Mouse (Mus musculus) embryonic facial prominence, embryonic 13.5 days (tissue): ENCODE data around the gene Rad1. TPM values are rescaled to one million over a fixed set of nuclear protein-coding genes. Genes with fewer than 3 reads are reported as not detected.

Experiments used
- ATAC-seq: fragments of 200-750 bp; cut with Nextera tagmentation; 2 replicates; pipeline ENCODE4 v1.8.0; 2017; ENCODE audit warnings: low read depth; ENCODE audit not compliant: insufficient number of reproducible peaks, insufficient read depth, low FRiP score, low TSS enrichment
- H3K27ac ChIP-seq: fragments of 300-500 bp; sonication (generic); 2 replicates; pipeline ENCODE4 v1.5.1; 2015; ENCODE audit warnings: moderate library complexity, mild to moderate bottlenecking, inconsistent platforms
- H3K27me3 ChIP-seq: fragments of 300-500 bp; sonication (generic); 2 replicates; pipeline ENCODE4 v1.6.1; 2015; ENCODE audit warnings: mild to moderate bottlenecking, inconsistent platforms
- H3K36me3 ChIP-seq: fragments of 300-500 bp; sonication (generic); 2 replicates; pipeline ENCODE4 v1.6.1; 2015; ENCODE audit warnings: mild to moderate bottlenecking, inconsistent platforms
- H3K4me1 ChIP-seq: fragments of 300-500 bp; sonication (generic); 2 replicates; pipeline ENCODE4 v1.6.1; 2015; ENCODE audit warnings: inconsistent platforms
- H3K4me2 ChIP-seq: fragments of 300-500 bp; sonication (generic); 2 replicates; pipeline ENCODE4 v1.6.1; 2015; ENCODE audit warnings: moderate library complexity, mild to moderate bottlenecking, inconsistent platforms
- H3K4me3 ChIP-seq: fragments of 300-500 bp; sonication (generic); 2 replicates; pipeline ENCODE4 v1.5.1; 2015; ENCODE audit warnings: mild to moderate bottlenecking, inconsistent platforms
- H3K9ac ChIP-seq: fragments of 300-500 bp; sonication (generic); 2 replicates; pipeline ENCODE4 v1.6.1; 2015; ENCODE audit warnings: mild to moderate bottlenecking, inconsistent platforms
- H3K9me3 ChIP-seq: fragments of 300-500 bp; sonication (generic); 2 replicates; pipeline ENCODE4 v1.6.1; 2016; ENCODE audit warnings: inconsistent platforms
- WGBS: fragments of 180-500 bp; shearing (Covaris S2); methylation state at CpG from one replicate; pipeline ENCODE4 v1.1.7; 2015; ENCODE audit warnings: mixed read lengths; 5-methylcytosine and 5-hydroxymethylcytosine counted together
- polyA plus RNA-seq: library from polyadenylated mRNA; unstranded; fragments of >200 nt; fragmentation: Nextera tagmentation; extraction: Ambion mirVana; gene quantifications from 2 replicates; pipeline ENCODE4 v1.2.1, GENCODE M21; 2015

Gene Rad1
- polyA plus RNA-seq = 40.3 and 42.7 TPM in 2 replicates

GRCm38 (mm10) chr15:10485484-10486364, at the start of gene Rad1, which contains the start of gene Brix1:
TSS of gene Rad1 (plus strand) at chr15:10486018.
TSS of gene Brix1 (minus strand) at chr15:10485947.
- Histone ChIP-seq H3K4me2 (peak within 1 kb of the TSS; percentile 83), H3K4me1 (peaks cover 27% of the 10 kb centered on the region), H3K9ac (peak within 1 kb of the TSS; percentile 91), H3K36me3 (peaks cover 22% of the 10 kb centered on the region), H3K9me3 (no peaks in the 10 kb centered on the region), H3K4me3 (peak within 1 kb of the TSS; percentile 85), H3K27me3 (no peaks in the 10 kb centered on the region), H3K27ac (peak within 1 kb of the TSS; percentile 73)
- under 1% methylated on average over 58 of the region's 58 CpGs for WGBS
- peak; percentile 98 for ATAC-seq

- H3K9ac ChIP-seq = no peak overlapping the region
- H3K4me2 ChIP-seq = no peak overlapping the region
- WGBS = 84% methylated on average over 1 of the region's 1 CpGs
- H3K4me3 ChIP-seq = no peak overlapping the region
- no peak overlapping the region for H3K27ac ChIP-seq
- no peaks in the 10 kb centered on the region for H3K9me3 ChIP-seq
- no peak for ATAC-seq
- H3K27me3 ChIP-seq = no peaks in the 10 kb centered on the region
- no peaks in the 10 kb centered on the region for H3K4me1 ChIP-seq
- peaks cover 4% of the 10 kb centered on the region; the same call in 1 of the 2 replicates for H3K36me3 ChIP-seq
Measured at GRCm38 (mm10) chr15:10436893-10437292, 48.9 kb upstream of the Rad1 start.

- ATAC-seq = no peak
- Histone ChIP-seq H3K27me3 (no peaks in the 10 kb centered on the region), H3K9ac (no peak overlapping the region), H3K4me3 (no peak overlapping the region), H3K4me2 (no peak overlapping the region), H3K4me1 (no peaks in the 10 kb centered on the region), H3K36me3 (peaks cover 14% of the 10 kb centered on the region), H3K27ac (no peak overlapping the region), H3K9me3 (no peaks in the 10 kb centered on the region)
- WGBS = 71% methylated on average over 6 of the region's 6 CpGs
Measured at GRCm38 (mm10) chr15:10439963-10440362, 45.9 kb upstream of the Rad1 start.

GRCm38 (mm10) chr15:10441493-10441892, 44.3 kb upstream of the Rad1 start:
- 90% methylated on average over 9 of the region's 9 CpGs for WGBS
- Histone ChIP-seq H3K9me3 (no peaks in the 10 kb centered on the region), H3K27ac (no peak overlapping the region), H3K9ac (no peak overlapping the region), H3K4me3 (no peak overlapping the region), H3K4me2 (no peak overlapping the region), H3K36me3 (peaks cover 22% of the 10 kb centered on the region), H3K27me3 (no peaks in the 10 kb centered on the region), H3K4me1 (no peaks in the 10 kb centered on the region)
- no peak for ATAC-seq

GRCm38 (mm10) chr15:10442275-10442674, 43.5 kb upstream of the Rad1 start:
- 80% methylated on average over 1 of the region's 1 CpGs for WGBS
- Histone ChIP-seq H3K9me3 (no peaks in the 10 kb centered on the region), H3K4me1 (no peaks in the 10 kb centered on the region), H3K9ac (no peak overlapping the region), H3K4me3 (no peak overlapping the region), H3K27me3 (no peaks in the 10 kb centered on the region), H3K4me2 (no peak overlapping the region), H3K27ac (no peak overlapping the region), H3K36me3 (peaks cover 26% of the 10 kb centered on the region)
- no peak for ATAC-seq

GRCm38 (mm10) chr15:10447102-10447501, 38.7 kb upstream of the Rad1 start:
- H3K9me3 ChIP-seq = no peaks in the 10 kb centered on the region
- no peak overlapping the region for H3K4me3 ChIP-seq
- peaks cover 47% of the 10 kb centered on the region for H3K36me3 ChIP-seq

GRCm38 (mm10) chr15:10460986-10461385, 24.8 kb upstream of the Rad1 start:
- H3K36me3 ChIP-seq = peaks cover 53% of the 10 kb centered on the region
- H3K27ac ChIP-seq = no peak overlapping the region
- ATAC-seq = no peak
- no peak overlapping the region for H3K4me2 ChIP-seq
- no peaks in the 10 kb centered on the region for H3K4me1 ChIP-seq
- no peaks in the 10 kb centered on the region for H3K9me3 ChIP-seq
- WGBS = 85% methylated on average over 12 of the region's 12 CpGs
- H3K27me3 ChIP-seq = no peaks in the 10 kb centered on the region
- no peak overlapping the region for H3K4me3 ChIP-seq
- H3K9ac ChIP-seq = no peak overlapping the region

More at GRCm38 (mm10) chr15:10447102-10447501, 38.7 kb upstream of the Rad1 start:
- ATAC-seq = no peak
- H3K9ac ChIP-seq = no peak overlapping the region
- WGBS = 91% methylated on average over 3 of the region's 3 CpGs
- no peaks in the 10 kb centered on the region for H3K27me3 ChIP-seq
- H3K4me1 ChIP-seq = no peaks in the 10 kb centered on the region
- H3K27ac ChIP-seq = no peak overlapping the region
- H3K4me2 ChIP-seq = no peak overlapping the region

- ATAC-seq = no peak
- 60% methylated on average over 5 of the region's 5 CpGs for WGBS
- Histone ChIP-seq H3K4me1 (no peaks in the 10 kb centered on the region; the same call in 1 of the 2 replicates), H3K27me3 (no peaks in the 10 kb centered on the region), H3K9ac (no peak overlapping the region), H3K4me2 (no peak overlapping the region), H3K36me3 (peaks cover 34% of the 10 kb centered on the region), H3K4me3 (no peak overlapping the region), H3K9me3 (no peaks in the 10 kb centered on the region), H3K27ac (no peak overlapping the region)
Measured at GRCm38 (mm10) chr15:10463555-10463954, 22.3 kb upstream of the Rad1 start.

GRCm38 (mm10) chr15:10464678-10465077, 21.1 kb upstream of the Rad1 start:
- no peaks in the 10 kb centered on the region for H3K27me3 ChIP-seq
- no peak overlapping the region for H3K4me3 ChIP-seq
- no peak for ATAC-seq
- WGBS = 93% methylated on average over 3 of the region's 3 CpGs
- H3K36me3 ChIP-seq = peaks cover 25% of the 10 kb centered on the region
- H3K9me3 ChIP-seq = no peaks in the 10 kb centered on the region
- peaks cover 4% of the 10 kb centered on the region; the same call in 1 of the 2 replicates for H3K4me1 ChIP-seq
- no peak overlapping the region for H3K9ac ChIP-seq
- no peak overlapping the region for H3K27ac ChIP-seq
- H3K4me2 ChIP-seq = no peak overlapping the region

- H3K4me2 ChIP-seq = peak overlapping the region; percentile 86
- H3K27me3 ChIP-seq = no peaks in the 10 kb centered on the region
- H3K9me3 ChIP-seq = no peaks in the 10 kb centered on the region
- no peak overlapping the region for H3K27ac ChIP-seq
- no peak overlapping the region for H3K9ac ChIP-seq
- H3K4me3 ChIP-seq = 0 out of 2 replicates have a peak overlapping the region, but pooled peaks have one; percentile 84
- H3K4me1 ChIP-seq = peaks cover 7% of the 10 kb centered on the region; the same call in 1 of the 2 replicates
- ATAC-seq = no peak
- WGBS = 87% methylated on average over 3 of the region's 3 CpGs
- H3K36me3 ChIP-seq = no peaks in the 10 kb centered on the region
Measured at GRCm38 (mm10) chr15:10468761-10469160, 17.1 kb upstream of the Rad1 start.

- ATAC-seq = no peak; the same call in 1 of the 2 replicates
- H3K27me3 ChIP-seq = no peaks in the 10 kb centered on the region
- WGBS = under 1% methylated on average over 38 of the region's 40 CpGs
- peak overlapping the region; percentile 86 for H3K4me2 ChIP-seq
- peak overlapping the region; percentile 80 for H3K27ac ChIP-seq
- H3K4me1 ChIP-seq = peaks cover 7% of the 10 kb centered on the region; the same call in 1 of the 2 replicates
- peak overlapping the region; percentile 84 for H3K4me3 ChIP-seq
- peaks cover 5% of the 10 kb centered on the region; the same call in 1 of the 2 replicates for H3K36me3 ChIP-seq
- peak overlapping the region; percentile 87 for H3K9ac ChIP-seq
- no peaks in the 10 kb centered on the region for H3K9me3 ChIP-seq
Measured at GRCm38 (mm10) chr15:10469641-10470150, 16.1 kb upstream of the Rad1 start.
